Mouse (Mus musculus): ENCODE results near the gene Gm11639. TPM values are rescaled to one million over a fixed set of nuclear protein-coding genes. Genes with fewer than 3 reads are reported as not detected.

The Gm11639 gene
- polyA plus RNA-seq (2014; fragmentation: Illumina TruSeq; extraction: RNeasy Lipid Tissue Mini Kit (QIAGEN cat#74804); ENCODE audit: low replicate concordance): not detected

DNA sequence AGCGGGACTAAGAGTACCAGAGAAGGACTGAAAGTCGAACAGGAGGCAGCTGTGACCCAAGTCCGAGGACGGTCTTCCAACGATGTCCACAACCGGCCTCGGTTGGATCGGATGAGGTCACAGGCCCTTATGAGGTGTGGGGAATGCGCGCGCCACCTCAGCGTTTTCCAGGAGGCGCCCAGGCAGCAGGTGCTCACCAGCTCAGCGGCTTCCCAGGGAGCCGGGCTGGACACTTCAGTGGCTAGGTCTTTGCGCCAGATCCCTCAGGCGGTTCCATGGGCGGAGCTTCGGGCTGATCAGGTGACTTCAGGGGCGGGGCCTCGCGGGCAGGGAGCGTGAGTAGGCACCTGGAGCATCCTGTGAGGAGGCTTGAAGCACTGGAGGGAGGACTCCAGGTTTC is at the start of gene Gm11639:
Gene Gm11639, plus strand, starts transcription at position 160 of the 400 bp plus-strand sequence.

DNA sequence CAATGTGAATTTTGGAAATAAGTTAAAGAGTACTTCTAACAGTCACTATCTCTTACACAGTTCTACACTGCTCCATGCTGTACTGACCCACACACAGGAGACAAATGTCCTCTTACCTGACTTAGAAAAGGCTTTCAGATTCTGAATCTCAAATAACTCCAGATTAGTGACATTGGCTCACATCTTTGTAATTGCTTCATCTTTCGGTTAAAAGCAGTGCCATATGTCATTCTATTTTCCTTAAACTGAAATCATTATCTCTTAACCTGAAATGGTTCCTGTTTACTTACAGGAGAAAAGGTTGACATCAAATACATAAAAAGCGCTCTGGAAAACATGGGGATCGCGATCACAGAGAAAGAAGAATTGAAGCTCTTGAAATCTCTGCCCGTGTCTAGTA is 377.8 kb downstream of the Gm11639 start, which contains the start of gene Efcab3:
Gene Efcab3, plus strand, starts transcription at position 301 of the 400 bp plus-strand sequence.

DNA sequence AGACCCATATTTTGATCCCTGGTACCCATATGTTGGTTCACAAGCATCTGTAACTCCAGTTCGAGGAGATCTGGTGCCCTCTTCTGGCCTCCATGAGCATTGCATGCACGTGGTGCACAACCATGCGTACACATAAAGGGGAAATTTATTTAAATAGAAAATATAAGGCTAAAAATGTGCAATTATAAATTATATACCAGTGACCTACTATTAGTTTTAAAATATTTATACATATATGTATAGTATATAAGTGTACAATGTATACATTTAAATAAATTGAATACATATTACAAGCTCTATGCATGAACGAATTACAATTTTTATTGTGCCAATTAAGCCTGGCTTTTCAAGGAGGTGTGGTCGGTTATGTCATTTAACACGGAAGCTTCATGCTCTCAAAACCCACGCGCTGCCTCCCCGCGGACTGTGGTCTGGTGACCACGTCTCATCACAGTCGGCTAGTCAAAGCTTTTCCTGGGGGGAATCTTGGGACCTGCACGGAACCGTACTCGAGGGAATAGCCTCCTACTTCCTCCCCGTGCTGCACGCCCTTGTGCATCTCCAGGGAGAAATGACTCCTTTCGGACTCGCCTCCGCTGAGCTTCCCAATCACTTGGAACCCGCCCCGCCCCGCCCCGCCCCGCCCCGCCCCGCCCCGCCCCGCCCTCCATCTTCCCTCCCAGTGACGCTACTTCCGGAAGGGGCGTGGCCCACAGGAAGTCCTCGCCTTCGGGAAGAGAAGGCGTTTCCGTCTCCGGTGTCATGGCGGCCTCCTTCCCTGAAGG is 440.4 kb downstream of the Gm11639 start, which contains the start of gene Mettl2:
Gene Mettl2, plus strand, starts transcription at position 691 of the 785 bp plus-strand sequence.

DNA sequence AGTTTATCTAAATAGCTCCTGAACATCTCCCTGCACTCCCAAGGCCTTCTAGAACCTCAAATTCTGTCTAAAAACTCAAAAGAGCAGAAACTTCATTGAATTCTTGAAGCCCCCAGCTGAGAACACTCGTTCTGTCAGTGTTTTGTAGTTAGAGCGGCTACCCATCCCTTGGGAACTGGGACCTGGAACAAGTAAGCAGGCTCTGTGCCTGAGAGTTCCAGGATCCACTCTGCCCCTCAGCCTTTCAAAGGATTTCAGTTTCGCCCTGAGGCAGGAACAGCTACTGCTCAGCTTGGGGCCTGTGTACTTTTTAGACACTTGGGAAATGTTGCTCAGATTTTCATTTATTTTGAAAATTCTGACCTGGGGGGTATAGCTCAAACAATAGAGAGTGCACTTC is 461.1 kb downstream of the Gm11639 start, which contains the start of gene Gm10842:
Gene Gm10842, plus strand, starts transcription at position 301 of the 400 bp plus-strand sequence.

Other genes starting within 250 kb of the Gm11639 start
- 15.9 TPM for gene Kansl1, start 216.8 kb upstream of the Gm11639 start, polyA plus RNA-seq (2014; fragmentation: Illumina TruSeq; extraction: RNeasy Lipid Tissue Mini Kit (QIAGEN cat#74804); ENCODE audit: low replicate concordance)
- gene Cdc27, start 135.1 kb upstream of the Gm11639 start, polyA plus RNA-seq (2014; fragmentation: Illumina TruSeq; extraction: RNeasy Lipid Tissue Mini Kit (QIAGEN cat#74804); ENCODE audit: low replicate concordance): 51.6 TPM
- not detected for gene Myl4, start 135.0 kb upstream of the Gm11639 start, polyA plus RNA-seq (2014; fragmentation: Illumina TruSeq; extraction: RNeasy Lipid Tissue Mini Kit (QIAGEN cat#74804); ENCODE audit: low replicate concordance)
- 3.6 TPM for gene Itgb3, start 77.7 kb upstream of the Gm11639 start, polyA plus RNA-seq (2014; fragmentation: Illumina TruSeq; extraction: RNeasy Lipid Tissue Mini Kit (QIAGEN cat#74804); ENCODE audit: low replicate concordance)